Mouse (Mus musculus): Measurements from ENCODE around the gene Leprot.

DNA sequence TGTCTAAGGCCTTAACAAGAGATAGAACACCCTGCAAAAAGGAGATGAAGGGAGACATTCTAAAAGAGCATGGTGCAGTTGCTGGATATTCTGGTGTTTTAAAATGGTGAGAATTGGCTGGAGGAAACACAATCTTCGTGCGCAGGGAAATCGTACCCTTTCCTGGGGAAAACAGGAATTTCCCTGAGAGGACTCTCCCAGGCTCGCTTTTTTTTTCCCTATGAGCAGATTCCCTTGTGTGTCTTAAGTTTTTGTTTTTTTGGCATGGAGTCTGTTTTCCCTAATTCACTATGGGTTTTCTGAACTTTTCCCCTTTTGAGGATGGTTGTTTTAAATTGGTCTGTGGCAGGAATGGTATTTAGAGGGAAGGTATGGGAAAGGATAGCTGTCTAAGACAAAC lies 41.7 kb downstream of the Leprot start:
- no peak for TF ChIP-seq TAL1 (conservative IDR thresholded peaks at IDR 0.05; ENCODE audit: low read depth, low read length)
- no peak for TF ChIP-seq CTCF (IDR thresholded peaks at IDR 0.05; ENCODE audit: low read depth, low read length)
- TF ChIP-seq GATA1 (IDR thresholded peaks at IDR 0.05; ENCODE audit: borderline replicate concordance, low read length), result no peak
